Mouse (Mus musculus): ENCODE data around the gene Adam11. TPM values are rescaled to one million over a fixed set of nuclear protein-coding genes. Genes with fewer than 3 reads are reported as not detected.

Gene Adam11
- total RNA-seq, 2 experiments from 2014 or later, result 129 to 139 TPM

DNA sequence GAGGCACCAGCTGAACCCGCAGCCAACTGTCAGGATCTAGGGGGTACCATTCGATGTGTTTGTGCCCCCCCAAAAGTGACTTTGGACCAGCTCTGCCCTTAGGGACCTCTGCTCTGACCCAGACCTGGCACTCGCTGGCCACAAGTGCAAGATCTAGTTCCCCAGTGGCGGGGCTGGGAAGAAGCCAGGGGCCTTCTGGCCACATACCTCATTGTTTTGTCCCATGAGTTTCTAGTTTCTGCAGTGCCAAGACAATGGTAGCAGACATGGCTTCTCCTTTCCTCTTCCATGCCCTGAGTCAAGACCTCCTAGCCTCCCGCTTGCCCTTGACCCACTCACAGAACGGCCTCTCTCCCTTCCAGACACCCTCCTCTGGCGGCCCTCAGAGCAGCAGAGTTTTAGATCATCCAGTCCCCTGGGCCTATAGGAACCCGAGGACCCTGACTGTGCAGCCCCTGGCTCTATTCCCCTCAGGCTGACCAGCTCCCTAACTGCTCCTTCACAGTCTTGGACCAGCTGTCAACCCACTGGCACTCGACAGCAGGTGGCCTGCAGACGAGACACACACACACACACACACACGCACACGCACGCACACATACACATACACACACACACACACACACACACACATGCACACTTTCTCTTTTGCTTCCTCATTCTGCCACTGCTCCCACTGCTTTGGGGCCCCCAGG, 8.2 kb upstream of the Adam11 start:
- no peak for DNase-seq (ENCODE audit: low spot score in 2 of 2)
- intact Hi-C loops (cut with DNase I), result no loop called here

DNA sequence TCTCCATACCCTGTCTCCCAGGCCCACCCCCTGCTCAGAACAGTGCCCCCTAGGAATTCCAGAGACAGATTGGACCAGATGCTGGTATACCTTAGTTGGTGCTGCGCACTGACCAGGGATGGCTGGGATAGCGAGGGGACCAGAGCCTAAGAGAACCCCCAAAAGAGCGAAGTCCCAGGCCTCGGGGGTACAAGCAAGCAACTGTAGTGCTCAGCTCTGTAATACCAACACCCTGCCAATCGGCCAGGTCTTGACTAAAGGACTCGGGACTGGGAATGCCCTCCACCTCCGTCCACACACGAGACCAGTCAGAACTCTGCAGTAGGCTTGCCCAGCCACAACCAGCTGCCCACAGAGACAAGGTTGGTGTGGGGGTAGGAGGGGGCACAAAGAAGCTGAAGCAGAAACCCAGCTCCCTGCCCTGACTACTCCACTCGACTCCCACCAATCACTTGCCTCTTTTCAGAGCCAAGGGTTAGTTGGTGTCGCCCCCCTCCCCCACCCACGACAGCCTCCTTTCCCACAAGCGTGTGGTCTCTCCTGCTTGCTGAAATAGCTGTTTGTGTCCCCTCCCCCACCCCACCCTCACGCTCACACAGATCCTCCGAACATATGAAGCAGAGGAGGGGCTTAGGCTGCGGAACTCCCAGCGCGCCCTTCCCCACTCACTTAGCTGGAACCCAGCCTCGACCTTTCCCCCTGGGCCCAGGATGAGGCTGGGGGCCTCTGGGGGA, 7.5 kb upstream of the Adam11 start:
- intact Hi-C loops (cut with DNase I), result no loop called here
- no peak for DNase-seq (ENCODE audit: low spot score in 2 of 2)

DNA sequence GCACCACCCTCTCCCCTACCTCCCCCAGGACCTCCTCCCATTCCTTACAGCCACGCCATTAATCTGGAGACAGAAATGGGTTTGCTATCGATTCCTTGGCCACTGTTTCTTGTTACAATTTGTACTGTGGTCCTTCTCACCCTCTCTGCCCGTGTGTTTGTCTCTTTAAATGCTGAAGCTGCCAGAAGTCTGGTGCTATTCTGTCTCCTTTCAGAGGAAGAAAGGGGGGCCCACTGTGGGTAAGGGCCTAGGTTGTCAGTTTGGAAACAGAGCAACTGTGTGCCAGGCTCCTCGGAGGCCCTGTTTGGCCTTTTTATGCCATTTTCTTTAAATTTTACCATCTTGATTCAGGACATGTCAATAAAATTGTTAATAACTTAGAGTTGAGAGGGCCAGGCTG, 6.8 kb upstream of the Adam11 start:
- no peak for DNase-seq (ENCODE audit: low spot score in 2 of 2)

DNA sequence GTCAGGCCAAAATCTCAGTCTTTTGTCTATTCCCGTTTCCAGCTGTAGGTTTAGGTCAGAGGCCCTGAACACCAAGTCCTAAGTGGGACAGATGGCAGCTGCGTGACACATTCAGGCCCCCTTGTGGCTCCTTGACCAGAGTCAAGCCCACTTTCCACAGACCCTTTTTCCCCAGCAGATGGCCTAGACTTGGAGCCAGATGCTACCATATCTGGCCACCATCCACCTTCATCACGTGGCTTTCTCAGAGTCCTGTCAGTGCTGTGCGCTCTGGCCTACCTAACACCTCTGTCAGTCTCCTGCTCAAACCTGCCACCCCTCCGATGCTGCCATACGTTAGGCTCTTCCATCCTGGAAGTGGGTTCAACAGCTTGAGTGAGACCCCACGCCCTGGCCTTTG, 5.8 kb upstream of the Adam11 start:
- intact Hi-C loops (cut with DNase I), result no loop called here
- no peak for DNase-seq (ENCODE audit: low spot score in 2 of 2)

More for the DNA sequence above, 6.8 kb upstream of the Adam11 start:
- intact Hi-C loops (cut with DNase I), result no loop called here

DNA sequence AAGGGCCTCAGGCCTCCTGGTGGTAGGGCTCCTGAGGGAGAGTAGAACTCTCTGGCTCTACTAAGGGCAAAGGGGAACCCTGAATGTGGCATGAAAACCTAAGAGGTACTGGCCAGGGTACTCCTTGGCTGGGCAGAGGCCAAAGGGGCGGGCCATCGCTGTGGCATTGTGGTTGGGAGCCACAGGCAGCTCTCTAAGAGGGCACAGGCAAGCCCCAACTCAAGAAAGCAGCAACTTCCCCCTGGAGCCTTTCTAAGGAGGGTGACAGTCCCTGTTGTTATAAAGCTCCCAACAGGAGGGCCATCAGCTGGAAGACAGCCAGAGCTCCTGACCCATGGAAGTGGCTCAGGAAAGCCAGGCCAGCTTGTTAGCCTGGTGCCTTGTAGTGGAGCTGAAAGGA, 2.3 kb upstream of the Adam11 start:
- intact Hi-C loops (cut with DNase I), result no loop called here

DNA sequence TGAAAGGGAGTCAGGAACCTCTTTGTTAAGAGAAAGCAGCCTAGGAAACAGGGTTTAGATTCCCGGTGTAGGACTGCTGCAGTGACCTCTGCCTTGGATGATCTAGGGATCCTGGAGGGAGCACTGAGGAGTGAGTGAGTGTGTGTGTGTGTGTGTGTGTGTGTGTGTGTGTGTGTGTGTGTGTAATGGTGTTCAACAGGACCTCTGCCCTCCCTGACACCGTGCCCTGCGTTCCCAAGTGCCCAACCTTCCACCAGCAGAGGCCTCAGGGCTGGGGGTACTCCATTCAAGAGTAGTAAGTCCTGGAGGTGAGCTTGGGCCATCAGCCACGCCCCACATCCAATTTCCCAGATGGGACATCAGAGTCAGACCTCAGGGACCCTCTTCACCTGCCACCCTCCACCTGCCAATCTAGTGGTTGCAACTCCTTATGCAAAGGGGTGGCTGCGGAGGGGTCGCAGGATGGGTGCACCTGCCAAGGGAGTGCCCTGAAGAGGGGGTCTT, 382 bp upstream of the Adam11 start:
- intact Hi-C loops (cut with DNase I), result no loop called here

More for the DNA sequence above, 2.3 kb upstream of the Adam11 start:
- no peak for DNase-seq (ENCODE audit: low spot score in 2 of 2)

DNA sequence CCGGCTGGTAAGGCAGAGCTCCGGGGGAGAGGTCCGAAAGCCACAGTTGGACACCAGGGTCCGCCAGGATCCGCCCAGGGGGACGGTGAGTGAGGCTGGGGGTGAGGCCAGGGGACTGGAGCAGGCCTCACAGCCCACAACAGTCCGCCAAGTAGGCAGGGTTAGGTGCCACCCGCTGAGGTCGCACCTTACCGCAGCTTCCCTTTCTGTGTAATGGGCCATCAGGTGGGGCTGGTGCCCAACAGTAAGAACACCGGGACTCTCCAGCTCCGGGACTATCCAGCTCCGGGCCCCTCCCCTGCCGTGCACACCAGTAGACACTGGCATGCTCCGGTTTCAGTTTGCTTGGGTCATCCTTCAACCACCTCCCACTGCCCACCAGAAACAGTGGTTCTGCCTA, 1.0 kb downstream of the Adam11 start:
- no peak for DNase-seq (ENCODE audit: low spot score in 2 of 2)
- intact Hi-C loops (cut with DNase I), result no loop called here

More for the DNA sequence above, 382 bp upstream of the Adam11 start:
- DNase-seq (ENCODE audit: low spot score in 2 of 2), result no peak

DNA sequence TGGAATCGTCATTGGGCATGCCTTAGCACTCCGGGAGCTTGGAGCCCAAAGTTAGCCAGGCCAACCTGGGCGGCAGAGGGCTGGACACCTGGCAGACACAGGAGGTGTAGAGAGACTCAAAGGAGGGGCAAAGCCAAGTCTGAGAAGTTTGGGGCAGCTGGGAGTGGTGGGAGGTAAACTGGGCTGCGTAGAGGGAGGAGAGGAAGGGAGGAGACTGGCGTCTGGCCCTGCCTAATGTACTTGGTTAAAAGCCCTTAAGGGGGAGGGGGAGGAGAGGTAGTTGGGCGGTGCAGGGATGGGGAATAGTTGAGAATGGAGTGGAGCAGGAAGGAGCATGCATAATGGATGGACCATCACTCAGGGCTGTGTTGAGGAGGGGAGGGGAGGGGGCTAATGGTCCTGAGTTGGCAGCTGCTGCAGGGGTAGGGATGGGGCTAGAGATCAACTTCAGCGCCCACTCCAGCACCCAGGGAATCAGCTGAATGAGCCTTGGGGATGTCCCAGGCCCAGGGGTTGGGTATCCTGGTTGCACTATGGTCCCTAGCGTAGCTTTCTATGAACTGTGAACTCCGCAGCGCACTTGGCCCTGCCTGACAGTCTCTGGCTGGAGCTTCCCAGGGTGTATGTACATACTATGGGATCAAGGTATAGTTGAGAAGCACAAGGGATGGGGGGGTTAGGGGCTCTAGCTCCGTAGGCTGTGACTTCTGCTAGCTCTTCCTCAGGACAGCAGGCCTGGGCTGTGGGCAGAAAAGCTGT, 1.9 kb downstream of the Adam11 start:
- intact Hi-C loops (cut with DNase I), result no loop called here

DNA sequence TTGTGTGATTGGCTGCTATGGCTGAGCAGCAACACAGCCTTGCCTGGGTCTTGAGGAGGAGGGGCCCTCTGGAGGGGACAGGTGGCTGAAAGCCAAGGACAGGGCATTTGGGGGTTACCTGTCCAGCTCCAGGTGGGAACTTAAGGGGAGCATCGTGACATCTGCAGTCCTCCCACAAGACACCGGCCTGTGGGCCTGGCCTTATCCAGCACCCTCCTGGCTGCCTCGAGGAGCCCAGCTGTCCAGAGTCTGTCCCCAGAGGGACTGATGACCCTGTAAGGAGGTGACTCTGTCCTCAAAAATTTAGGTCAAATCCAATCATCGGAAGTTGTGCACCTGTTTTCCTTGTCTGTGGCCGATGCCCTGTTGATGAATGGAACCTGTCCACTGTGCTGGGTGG, 4.2 kb downstream of the Adam11 start:
- intact Hi-C loops (cut with DNase I), result no loop called here
- no peak for DNase-seq (ENCODE audit: low spot score in 2 of 2)

More for the DNA sequence above, 1.9 kb downstream of the Adam11 start:
- DNase-seq (ENCODE audit: low spot score in 2 of 2), result no peak

DNA sequence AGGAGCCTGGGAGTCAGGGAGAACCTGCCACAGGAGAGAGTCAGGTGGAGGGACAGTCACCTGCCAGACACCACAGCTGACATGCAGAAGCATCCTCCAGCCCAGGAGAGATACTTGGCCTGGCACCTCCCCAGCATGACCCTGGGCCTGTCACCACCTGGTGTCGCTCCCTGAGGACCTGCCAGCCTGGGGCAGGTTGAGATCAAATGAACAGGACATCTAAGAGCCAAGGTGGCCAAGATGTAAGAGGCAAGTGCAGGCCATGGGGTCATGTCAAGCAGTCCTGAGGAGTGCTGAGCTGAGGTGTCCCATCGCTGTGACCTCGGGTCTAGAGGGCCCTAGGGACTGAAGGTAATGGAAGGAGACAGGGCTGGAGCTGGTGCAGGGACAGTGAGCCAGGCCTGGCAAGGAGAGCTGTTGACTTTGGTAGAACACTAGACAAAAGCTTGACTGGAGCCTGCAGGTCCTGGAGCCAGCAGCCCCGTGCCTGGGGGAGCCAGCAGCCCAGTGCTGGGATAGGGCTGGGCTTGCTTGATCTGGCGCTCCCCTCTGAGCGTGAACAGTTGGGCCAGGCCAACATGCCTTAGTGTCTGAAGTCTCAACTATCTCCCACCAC, 5.9 kb downstream of the Adam11 start:
- intact Hi-C loops (cut with DNase I), result no loop called here
- DNase-seq (ENCODE audit: low spot score in 2 of 2), result no peak

DNA sequence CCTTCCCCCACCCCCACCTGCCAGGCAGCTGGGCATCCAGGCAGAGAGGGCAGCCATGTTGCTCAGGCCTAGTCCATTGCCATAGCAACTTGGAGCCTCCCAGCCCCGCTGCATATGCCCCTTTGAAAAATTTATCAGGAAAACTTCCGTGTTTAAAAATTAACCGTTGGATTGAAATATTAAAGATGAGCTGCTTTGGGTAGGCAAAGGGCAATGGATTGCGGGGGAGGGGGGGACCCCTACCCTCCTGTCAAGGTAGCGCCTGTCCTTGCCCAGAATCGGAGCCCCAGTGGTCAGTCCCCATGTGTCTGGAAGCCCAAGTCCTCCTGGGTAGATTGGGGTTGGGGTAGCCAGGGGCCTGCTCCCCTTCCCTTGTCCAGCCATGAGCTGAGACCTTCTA, 7.9 kb downstream of the Adam11 start:
- DNase-seq (ENCODE audit: low spot score in 2 of 2), result no peak
- intact Hi-C loops (cut with DNase I), result no loop called here

DNA sequence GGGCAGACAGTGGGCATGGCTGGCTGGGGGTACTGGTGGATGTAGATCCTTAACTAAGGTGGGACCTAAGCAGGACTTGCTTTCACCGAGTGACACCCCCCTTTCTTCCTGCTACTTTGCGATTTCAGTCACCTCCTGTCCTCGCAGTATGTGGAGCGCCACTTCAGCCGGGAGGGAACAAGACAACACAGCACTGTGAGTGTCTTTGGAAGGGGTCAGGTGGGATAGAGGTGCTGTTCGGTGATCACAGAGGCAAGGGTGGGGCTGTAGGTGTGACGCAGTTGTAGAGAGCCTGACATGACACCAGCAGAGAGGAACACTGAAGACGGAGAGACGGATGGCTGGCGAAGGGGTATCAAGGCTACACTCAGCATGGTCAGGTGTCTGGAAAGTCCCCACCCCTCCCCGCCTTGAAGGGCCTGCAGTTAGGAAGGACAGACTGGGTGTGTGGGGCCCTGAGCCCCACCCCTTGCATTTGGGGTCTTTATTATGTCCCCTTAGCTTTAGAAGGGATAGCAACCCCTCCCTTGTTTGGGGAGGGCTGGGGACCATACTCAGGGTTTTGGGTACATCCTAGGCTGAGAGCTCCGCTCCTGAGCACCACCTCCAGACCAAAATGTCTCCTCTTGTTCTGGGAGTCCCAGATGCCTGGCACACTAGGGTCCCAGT, 8.9 kb downstream of the Adam11 start:
- intact Hi-C loops (cut with DNase I), result loop anchor here (5.0 to 10.0 kb wide), 2 partner anchors 33 to 225 kb away; no protein-coding TSS in a partner anchor
- DNase-seq (ENCODE audit: low spot score in 2 of 2), result no peak

DNA sequence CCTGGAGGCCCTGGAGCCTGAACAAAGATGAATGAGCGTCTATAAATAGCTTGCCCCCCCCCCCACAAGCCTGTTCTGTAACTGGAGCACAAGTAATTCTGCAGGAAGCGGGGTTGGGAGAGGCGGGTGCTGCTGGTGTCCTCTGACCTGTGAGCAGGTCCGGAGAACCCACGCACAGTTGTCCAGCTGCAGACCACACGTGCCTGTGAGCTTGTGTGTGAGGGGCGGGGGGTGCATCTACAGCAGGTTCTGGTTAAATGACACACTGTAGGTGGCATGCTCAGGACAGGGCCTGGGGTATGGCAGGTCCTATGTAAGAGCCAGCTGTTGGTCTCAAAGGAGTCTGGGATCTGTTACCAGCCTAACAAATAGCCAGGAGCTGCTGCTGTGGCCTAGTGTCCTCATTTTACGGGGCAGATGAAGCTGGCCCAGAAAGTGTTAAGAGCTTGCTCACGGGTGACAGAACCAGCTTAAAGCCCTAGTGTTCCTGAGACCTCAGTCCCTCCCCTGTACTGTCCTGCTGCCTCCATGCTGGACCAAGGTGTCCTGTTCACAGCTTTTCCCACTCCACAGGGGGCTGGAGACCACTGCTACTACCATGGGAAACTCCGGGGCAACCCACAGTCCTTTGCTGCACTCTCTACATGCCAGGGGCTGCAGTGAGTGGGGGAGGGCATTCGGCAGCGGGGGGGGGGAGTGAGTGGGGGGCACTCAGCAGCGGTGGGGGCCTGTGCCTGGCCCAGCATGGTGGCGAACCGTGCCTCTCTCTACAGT, 9.6 kb downstream of the Adam11 start:
- intact Hi-C loops (cut with DNase I), result loop anchor here (5.0 to 10.0 kb wide), 2 partner anchors 34 to 224 kb away; no protein-coding TSS in a partner anchor

DNA sequence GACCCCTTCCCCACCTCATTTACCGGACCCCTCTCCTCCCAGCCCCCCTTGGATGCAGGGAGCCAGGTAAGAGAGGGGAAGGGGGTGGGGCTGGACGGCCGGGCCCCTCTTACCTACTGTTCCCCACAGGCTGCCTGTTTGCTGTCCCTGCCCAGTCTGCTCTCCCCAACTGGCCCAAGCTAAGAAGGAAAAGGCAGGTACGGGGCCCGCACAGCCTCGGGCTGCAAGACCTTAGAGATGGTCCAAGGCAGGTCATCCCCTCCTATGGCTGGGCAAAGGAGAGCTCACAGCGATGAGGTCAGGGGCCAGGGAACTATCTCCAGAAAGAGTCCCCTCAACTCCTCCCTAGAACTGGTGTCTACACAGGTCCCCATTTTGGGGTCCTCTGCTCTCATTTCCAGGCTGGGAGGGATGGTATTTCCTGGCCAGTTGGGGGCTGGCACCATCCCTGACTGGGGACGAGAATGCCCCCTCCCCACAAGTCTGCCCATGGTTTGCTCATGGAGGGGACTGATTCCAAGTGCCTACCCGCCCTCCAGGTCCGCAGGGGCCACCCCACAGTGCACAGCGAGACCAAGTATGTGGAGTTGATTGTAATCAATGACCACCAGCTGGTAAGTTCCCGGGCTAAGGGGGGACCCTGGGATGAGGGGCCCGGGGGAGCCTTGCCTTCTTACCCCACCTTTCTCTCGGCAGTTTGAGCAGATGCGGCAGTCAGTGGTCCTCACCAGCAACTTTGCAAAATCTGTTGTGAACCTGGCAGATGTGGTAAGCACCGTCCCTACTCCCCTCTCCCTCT, 10.9 kb downstream of the Adam11 start:
- intact Hi-C loops (cut with DNase I), result loop anchor here (5.0 to 10.0 kb wide), 2 partner anchors 35 to 223 kb away; no protein-coding TSS in a partner anchor
- no peak for DNase-seq (ENCODE audit: low spot score in 2 of 2)

More for the DNA sequence above, 9.6 kb downstream of the Adam11 start:
- DNase-seq (ENCODE audit: low spot score in 2 of 2), result no peak

DNA sequence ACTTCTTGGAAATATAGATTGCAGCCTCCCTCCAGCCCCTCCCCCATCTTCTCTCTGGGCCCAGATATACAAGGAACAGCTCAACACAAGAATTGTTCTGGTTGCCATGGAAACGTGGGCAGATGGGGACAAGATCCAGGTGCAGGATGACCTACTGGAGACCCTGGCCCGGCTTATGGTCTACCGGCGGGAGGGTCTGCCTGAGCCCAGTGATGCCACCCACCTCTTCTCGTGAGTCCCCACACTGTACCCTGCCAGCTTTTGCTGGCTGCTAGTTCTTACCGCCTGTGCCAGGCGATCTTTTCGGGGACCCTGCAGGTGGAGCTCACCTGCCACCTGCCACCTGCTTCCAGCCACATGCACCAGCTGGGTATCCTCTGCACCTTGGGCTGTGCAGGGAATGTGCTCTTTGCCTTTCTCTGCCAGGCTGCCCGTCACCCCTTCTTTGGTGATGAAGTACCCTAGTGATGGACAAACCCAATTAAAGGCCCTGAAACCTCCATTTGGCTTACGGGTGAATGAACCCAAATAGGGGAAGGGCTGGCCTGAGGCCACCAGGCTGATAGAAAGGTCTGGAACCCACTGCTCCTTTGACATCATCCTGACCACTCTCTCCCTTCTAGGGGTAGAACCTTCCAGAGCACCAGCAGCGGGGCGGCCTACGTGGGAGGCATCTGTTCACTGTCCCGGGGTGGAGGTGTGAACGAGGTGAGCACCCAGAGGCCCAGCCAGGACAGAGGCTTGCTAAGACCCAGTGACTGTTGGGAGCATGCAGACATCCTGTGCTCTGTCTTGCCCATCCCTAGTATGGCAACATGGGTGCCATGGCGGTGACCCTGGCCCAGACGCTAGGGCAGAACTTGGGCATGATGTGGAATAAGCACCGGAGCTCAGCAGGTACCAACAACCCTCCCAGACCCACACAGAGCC, 11.8 kb downstream of the Adam11 start:
- intact Hi-C loops (cut with DNase I), result loop anchor here (5.0 to 10.0 kb wide), 2 partner anchors 36 to 222 kb away; no protein-coding TSS in a partner anchor
- DNase-seq (ENCODE audit: low spot score in 2 of 2), result no peak

Data from left cerebral cortex, postnatal 36 days (tissue).